In genomic region chr2:179863266-179863665, GRCm38 (mm10) we compare ENCODE assay signal across 11 mouse cellular contexts.
A peak's percentile ranks its signal among the peaks of the same experiment; 100 is the strongest.
DNase-seq lines count a peak whose midpoint lies in the region; ATAC-seq and TF ChIP-seq lines count a peak whose summit lies in the region.
"Had no signal": no experiment of that assay in that cellular context is flagged by ENCODE, and none has a peak within 500 bp of the region (broad histone marks: within the 10 kb centered on the region; RNA-seq: fewer than 3 reads in every experiment).

No protein-coding gene starts in this region.

- H3K27ac ChIP-seq in heart, adult 2 months, result no peak overlapping the region
- H3K27ac ChIP-seq in lung, postnatal 0 days (ENCODE audit: low read length), result no peak overlapping the region
- H3K27ac ChIP-seq in liver, postnatal 0 days (ENCODE audit: low read depth), result no peak overlapping the region
- H3K27ac ChIP-seq: midbrain, embryonic 12.5 days had no signal

- H3K36me3 ChIP-seq in heart, adult 2 months (ENCODE audit: control insufficient read depth, insufficient read depth, low read length), result no peaks in the 10 kb centered on the region
- H3K36me3 ChIP-seq in lung, postnatal 0 days (ENCODE audit: insufficient read depth, low read length), result no peaks in the 10 kb centered on the region
- H3K36me3 ChIP-seq in liver, postnatal 0 days (replicated peaks; ENCODE audit: insufficient read depth, low read length), result no peaks in the 10 kb centered on the region
- H3K36me3 ChIP-seq: midbrain, embryonic 12.5 days had no signal

- intact Hi-C loops in heart, adult 2 months (cut with DNase I), result no loop called here
- intact Hi-C loops in heart, postnatal 14 days (cut with DNase I), result no loop called here

- WGBS in heart, adult 2 months, result 64% methylated on average over 3 of the region's 3 CpGs
- 66% methylated on average over 3 of the region's 3 CpGs for WGBS in lung, postnatal 0 days
- 58% methylated on average over 3 of the region's 3 CpGs for WGBS in liver, postnatal 0 days (ENCODE audit: insufficient replicate concordance)

- no peak for ATAC-seq in lung, postnatal 0 days
- ATAC-seq in liver, postnatal 0 days, result no peak

- H3K27me3 ChIP-seq in heart, adult 2 months (ENCODE audit: control insufficient read depth, insufficient read depth, low read length), result no peaks in the 10 kb centered on the region
- H3K27me3 ChIP-seq in lung, postnatal 0 days (replicated peaks; ENCODE audit: insufficient read depth, low read length), result no peaks in the 10 kb centered on the region
- H3K27me3 ChIP-seq in liver, postnatal 0 days (ENCODE audit: insufficient read depth, low read length), result no peaks in the 10 kb centered on the region

- TF ChIP-seq CTCF in heart, adult 2 months (IDR thresholded peaks at IDR 0.05), result peak; percentile 64
- TF ChIP-seq CTCF in lung, postnatal 0 days (IDR thresholded peaks at IDR 0.05), result peak; percentile 65
- TF ChIP-seq CTCF in liver, postnatal 0 days (IDR thresholded peaks at IDR 0.05; ENCODE audit: low read depth), result peak; percentile 48

- no peak overlapping the region for H3K4me3 ChIP-seq in heart, adult 2 months
- H3K4me3 ChIP-seq in lung, postnatal 0 days (ENCODE audit: low read depth, low read length), result no peak overlapping the region
- H3K4me3 ChIP-seq in liver, postnatal 0 days (ENCODE audit: low read depth, low read length), result no peak overlapping the region
- H3K4me3 ChIP-seq: midbrain, embryonic 12.5 days had no signal

- no peak for TF ChIP-seq POLR2A in heart, adult 2 months (IDR thresholded peaks at IDR 0.05; ENCODE audit: insufficient read depth, low read depth, low read length)

- H3K9me3 ChIP-seq in lung, postnatal 0 days (ENCODE audit: low read length), result no peaks in the 10 kb centered on the region
- H3K9me3 ChIP-seq in liver, postnatal 0 days (ENCODE audit: low read length), result no peaks in the 10 kb centered on the region
- H3K9me3 ChIP-seq: midbrain, embryonic 12.5 days had no signal

- no peaks in the 10 kb centered on the region for H3K79me2 ChIP-seq in heart, adult 2 months (replicated peaks; ENCODE audit: control insufficient read depth, insufficient read depth, low read length)

- DNase-seq in heart, adult 2 months, result no peak
- no peak for DNase-seq in heart, postnatal 14 days
- no peak for DNase-seq in lung, postnatal 0 days (ENCODE audit: low spot score)
- DNase-seq in lung, postnatal 25 days (ENCODE audit: low spot score), result no peak
- peak; percentile 22 for DNase-seq in ZHBTc4 (ENCODE audit: low read depth, low spot score)
- DNase-seq in liver, postnatal 0 days, result no peak
- no peak for DNase-seq in right cerebral cortex, adult 2 months (ENCODE audit: low spot score in 2 of 2)
- no peak for DNase-seq in urinary bladder, postnatal 14 days (ENCODE audit: low spot score)
- DNase-seq: cerebellum, adult 11 months; thymus, postnatal 25 days had no signal

- no peaks in the 10 kb centered on the region; the same call in 1 of the 2 replicates for H3K4me1 ChIP-seq in heart, adult 2 months (ENCODE audit: control insufficient read depth, insufficient read depth, low read length)
- H3K4me1 ChIP-seq in lung, postnatal 0 days (ENCODE audit: insufficient read depth, low read depth, low read length), result no peaks in the 10 kb centered on the region
- no peaks in the 10 kb centered on the region for H3K4me1 ChIP-seq in liver, postnatal 0 days (ENCODE audit: insufficient read depth)
- H3K4me1 ChIP-seq: midbrain, embryonic 12.5 days had no signal

- no peak for TF ChIP-seq EP300 in heart, adult 2 months (IDR thresholded peaks at IDR 0.05; ENCODE audit: insufficient read depth, low read depth, low read length)
- no peak for TF ChIP-seq EP300 in lung, postnatal 0 days (IDR thresholded peaks at IDR 0.05)
- TF ChIP-seq EP300 in liver, postnatal 0 days (IDR thresholded peaks at IDR 0.05; ENCODE audit: low read depth), result no peak

- H3K4me2 ChIP-seq in lung, postnatal 0 days (replicated peaks; ENCODE audit: low read depth, low read length), result no peak overlapping the region
- H3K4me2 ChIP-seq in liver, postnatal 0 days (ENCODE audit: low read depth, low read length), result no peak overlapping the region
- H3K4me2 ChIP-seq: midbrain, embryonic 12.5 days had no signal

- no peak overlapping the region for H3K9ac ChIP-seq in heart, adult 2 months (ENCODE audit: low read depth, low read length)
- H3K9ac ChIP-seq in lung, postnatal 0 days (replicated peaks; ENCODE audit: low read depth), result no peak overlapping the region
- no peak overlapping the region for H3K9ac ChIP-seq in liver, postnatal 0 days (replicated peaks)
- H3K9ac ChIP-seq: midbrain, embryonic 12.5 days had no signal
